Mouse (Mus musculus): ENCODE measurements around the gene Fam89a. TPM values are rescaled to one million over a fixed set of nuclear protein-coding genes. Genes with fewer than 3 reads are reported as not detected.

Fam89a gene
- total RNA-seq, 2 experiments from 2014 or later = 0.34 to 0.62 TPM

- DNase-seq (ENCODE audit: low spot score in 2 of 2) = no peak
- intact Hi-C loops (cut with DNase I) = loop anchor here (5.0 kb wide), 1 partner anchor 72 kb away; no protein-coding TSS in a partner anchor
These were observed 3.8 kb upstream of the Fam89a start for GRCm38 (mm10) chr8:124755481-124755880.

- no peak for DNase-seq (ENCODE audit: low spot score in 2 of 2)
- intact Hi-C loops (cut with DNase I) = loop anchor here (5.0 kb wide), 1 partner anchor 73 kb away; no protein-coding TSS in a partner anchor
These were observed 3.2 kb upstream of the Fam89a start for GRCm38 (mm10) chr8:124754792-124755190.

- intact Hi-C loops (cut with DNase I) = no loop called here
- DNase-seq (ENCODE audit: low spot score in 2 of 2) = peak; percentile 38 to 62
These were observed 2.6 kb upstream of the Fam89a start for GRCm38 (mm10) chr8:124754101-124754791.

- intact Hi-C loops (cut with DNase I) = no loop called here
- DNase-seq (ENCODE audit: low spot score in 2 of 2) = peak in 1 of 2 experiments; percentile 19
These were observed 762 bp upstream of the Fam89a start for GRCm38 (mm10) chr8:124752325-124752862.

GRCm38 (mm10) chr8:124751191-124751590 is 441 bp downstream of the Fam89a start:
- no peak for DNase-seq (ENCODE audit: low spot score in 2 of 2)
- intact Hi-C loops (cut with DNase I) = no loop called here

GRCm38 (mm10) chr8:124746661-124747060 is 5.0 kb downstream of the Fam89a start:
- DNase-seq (ENCODE audit: low spot score in 2 of 2) = no peak
- intact Hi-C loops (cut with DNase I) = no loop called here

GRCm38 (mm10) chr8:124739268-124739667 is 12.4 kb downstream of the Fam89a start:
- DNase-seq (ENCODE audit: low spot score in 2 of 2) = no peak
- intact Hi-C loops (cut with DNase I) = no loop called here

GRCm38 (mm10) chr8:124735371-124735911 is 16.2 kb downstream of the Fam89a start:
- intact Hi-C loops (cut with DNase I) = no loop called here
- DNase-seq (ENCODE audit: low spot score in 2 of 2) = no peak

- no peak for DNase-seq (ENCODE audit: low spot score in 2 of 2)
- intact Hi-C loops (cut with DNase I) = no loop called here
These were observed 18.8 kb downstream of the Fam89a start for GRCm38 (mm10) chr8:124732828-124733227.

- intact Hi-C loops (cut with DNase I) = no loop called here
- no peak for DNase-seq (ENCODE audit: low spot score in 2 of 2)
These were observed 27.3 kb downstream of the Fam89a start for GRCm38 (mm10) chr8:124724301-124724700.

- DNase-seq (ENCODE audit: low spot score in 2 of 2) = peak; percentile 95 to 98
- intact Hi-C loops (cut with DNase I) = no loop called here
These were observed 29.6 kb downstream of the Fam89a start, which contains the start of the genes Ttc13 and Arv1 for GRCm38 (mm10) chr8:124721862-124722515. Gene Ttc13, minus strand, starts transcription at chr8:124721983. Gene Arv1, plus strand, starts transcription at chr8:124722139.

GRCm38 (mm10) chr8:124720938-124721861 is 30.4 kb downstream of the Fam89a start:
- peak; percentile 15 to 17 for DNase-seq (ENCODE audit: low spot score in 2 of 2)
- intact Hi-C loops (cut with DNase I) = no loop called here

GRCm38 (mm10) chr8:124720133-124720532 is 31.5 kb downstream of the Fam89a start:
- DNase-seq (ENCODE audit: low spot score in 2 of 2) = peak in 1 of 2 experiments; percentile 22
- intact Hi-C loops (cut with DNase I) = no loop called here

- intact Hi-C loops (cut with DNase I) = no loop called here
- DNase-seq (ENCODE audit: low spot score in 2 of 2) = no peak
These were observed 35.9 kb downstream of the Fam89a start for GRCm38 (mm10) chr8:124715736-124716135.

- intact Hi-C loops (cut with DNase I) = no loop called here
- DNase-seq (ENCODE audit: low spot score in 2 of 2) = no peak
These were observed 38.4 kb downstream of the Fam89a start for GRCm38 (mm10) chr8:124713207-124713606.

GRCm38 (mm10) chr8:124705823-124706222 is 45.8 kb downstream of the Fam89a start:
- no peak for DNase-seq (ENCODE audit: low spot score in 2 of 2)
- intact Hi-C loops (cut with DNase I) = no loop called here

- intact Hi-C loops (cut with DNase I) = no loop called here
- peak in 1 of 2 experiments; percentile 34 for DNase-seq (ENCODE audit: low spot score in 2 of 2)
These were observed 47.3 kb downstream of the Fam89a start for GRCm38 (mm10) chr8:124704376-124704775.

- no peak for DNase-seq (ENCODE audit: low spot score in 2 of 2)
- intact Hi-C loops (cut with DNase I) = no loop called here
These were observed 48.1 kb downstream of the Fam89a start for GRCm38 (mm10) chr8:124703526-124703925.

GRCm38 (mm10) chr8:124702183-124702582 is 49.4 kb downstream of the Fam89a start:
- peak in 1 of 2 experiments; percentile 61 for DNase-seq (ENCODE audit: low spot score in 2 of 2)
- intact Hi-C loops (cut with DNase I) = no loop called here
